Mouse (Mus musculus) right cerebral cortex, postnatal 14 days (tissue): ENCODE results near the gene Gsdmc4.
"Not testable (repeated sequence)": the region's sequence is repeated elsewhere in the genome, so short reads cannot be mapped to it uniquely, and the experiment has no call there.

Experiments
- DNase-seq: peaks from one replicate; pipeline ENCODE4 v3.0.0; 2022

The Gsdmc4 gene

DNA sequence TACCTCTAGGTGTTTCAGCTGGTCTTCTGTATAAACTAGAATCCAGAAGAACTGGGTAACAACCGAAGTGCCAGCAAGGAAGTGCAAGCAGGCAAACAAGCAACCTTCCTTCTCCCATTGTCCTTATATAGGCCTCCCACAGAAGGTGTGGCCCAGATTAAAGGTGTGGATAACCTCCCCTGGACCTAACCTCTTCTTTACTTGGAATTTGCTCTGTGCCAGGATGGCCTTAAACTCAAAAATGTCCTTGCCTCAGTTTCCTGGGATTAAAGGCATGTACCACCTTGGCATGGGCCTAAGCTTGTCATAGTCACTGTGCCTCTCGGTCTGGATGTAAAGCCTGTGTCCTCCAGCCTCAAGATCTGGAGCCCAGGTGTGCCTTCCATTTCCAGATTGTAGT is at the start of gene Gsdmc4:
Gsdmc4 (minus strand) TSS at position 101 of the 400 bp plus-strand sequence.
- DNase-seq = not testable (repeated sequence)

DNA sequence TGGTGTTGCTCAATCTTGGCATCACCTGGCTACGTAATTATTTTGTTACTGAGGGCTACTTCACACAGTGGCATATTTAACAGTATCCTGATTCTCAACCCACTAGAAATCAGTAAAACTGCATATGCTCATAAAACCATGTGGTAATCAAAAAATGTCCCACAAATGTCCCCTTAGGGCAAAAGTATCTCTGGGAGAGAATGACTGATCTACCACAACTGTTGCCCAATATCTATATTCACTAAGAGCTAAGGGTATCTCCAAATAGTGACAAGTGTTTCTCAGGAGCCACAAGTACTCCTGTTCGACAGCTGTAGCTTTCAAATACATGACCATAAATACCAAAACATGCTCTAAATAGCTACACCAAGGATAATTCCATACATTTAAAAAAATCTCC is 48.4 kb upstream of the Gsdmc4 start:
- no peak for DNase-seq

DNA sequence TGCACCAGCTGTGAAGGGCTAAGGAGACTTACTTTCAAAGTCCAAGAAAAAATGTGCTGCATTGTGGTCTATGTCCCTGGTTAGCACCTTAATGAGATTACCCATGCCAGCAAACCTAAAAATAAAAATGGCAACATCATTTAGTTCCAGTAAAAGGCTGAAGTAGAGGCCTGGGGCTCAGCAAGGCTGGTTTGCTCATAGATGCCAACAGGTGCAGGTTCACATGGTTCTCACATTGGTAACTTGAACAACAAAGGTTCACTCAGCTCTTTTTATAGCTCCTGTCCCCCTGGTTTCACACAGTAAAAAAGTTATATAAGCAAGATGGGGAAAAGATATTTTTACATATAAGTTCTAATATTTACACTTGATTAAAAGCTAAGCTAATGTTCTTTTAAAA is 45.5 kb upstream of the Gsdmc4 start:
- no peak for DNase-seq

DNA sequence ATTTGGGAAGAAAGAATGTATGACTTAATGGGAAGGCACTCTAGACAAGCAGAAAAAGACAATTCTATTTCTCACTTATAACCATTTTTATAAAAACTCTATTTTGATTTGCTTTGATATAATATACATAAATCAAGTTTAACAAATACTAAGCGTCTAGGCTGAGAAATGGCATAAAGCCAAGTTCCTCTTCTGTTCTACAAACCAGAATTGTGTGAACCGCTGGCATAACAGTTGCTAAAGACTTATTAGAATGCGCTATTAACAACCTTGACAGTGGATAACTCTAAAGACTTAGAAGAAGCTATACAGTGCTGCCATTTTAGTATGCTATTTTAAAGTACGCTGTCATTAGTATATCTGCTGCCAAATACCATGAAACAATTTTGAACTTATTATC is 41.2 kb upstream of the Gsdmc4 start:
- no peak for DNase-seq

DNA sequence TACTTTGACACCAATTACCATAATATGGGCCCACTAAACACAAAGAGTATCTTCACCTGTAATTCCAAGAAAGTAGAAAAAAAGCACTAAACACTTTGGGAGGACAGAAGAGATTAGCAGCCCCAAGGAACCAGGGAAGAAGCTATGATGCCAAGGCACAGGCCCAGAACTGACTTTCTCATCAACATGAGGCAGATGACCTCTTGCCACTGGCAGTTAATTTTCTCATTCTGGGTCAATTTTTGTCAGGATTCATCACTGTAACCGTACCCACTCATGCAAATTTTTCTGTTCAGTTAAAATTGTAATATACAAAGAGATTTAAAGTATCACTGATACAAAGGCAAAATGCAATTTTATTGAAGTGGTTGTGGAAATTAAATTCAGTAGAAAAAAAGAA is 29.1 kb upstream of the Gsdmc4 start:
- no peak for DNase-seq

DNA sequence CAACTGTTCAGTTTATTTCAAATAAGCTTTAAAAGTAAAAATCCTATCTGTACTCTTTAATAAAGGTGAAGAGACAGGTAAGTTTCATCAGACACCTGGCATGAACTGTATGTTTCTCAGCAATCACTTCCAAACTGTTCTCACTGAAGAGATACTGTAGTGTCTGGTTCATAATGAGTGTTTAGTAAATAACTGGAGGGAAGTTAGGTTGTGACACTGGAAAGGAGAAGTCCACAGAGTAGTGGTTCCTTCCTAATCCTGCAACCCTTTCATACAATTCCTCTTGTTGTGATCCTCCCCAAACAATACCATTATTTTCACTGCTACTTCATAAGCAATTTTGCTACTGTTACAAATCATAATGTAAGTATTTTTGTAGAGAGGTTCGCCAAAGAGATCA is 20.6 kb upstream of the Gsdmc4 start:
- DNase-seq = no peak

DNA sequence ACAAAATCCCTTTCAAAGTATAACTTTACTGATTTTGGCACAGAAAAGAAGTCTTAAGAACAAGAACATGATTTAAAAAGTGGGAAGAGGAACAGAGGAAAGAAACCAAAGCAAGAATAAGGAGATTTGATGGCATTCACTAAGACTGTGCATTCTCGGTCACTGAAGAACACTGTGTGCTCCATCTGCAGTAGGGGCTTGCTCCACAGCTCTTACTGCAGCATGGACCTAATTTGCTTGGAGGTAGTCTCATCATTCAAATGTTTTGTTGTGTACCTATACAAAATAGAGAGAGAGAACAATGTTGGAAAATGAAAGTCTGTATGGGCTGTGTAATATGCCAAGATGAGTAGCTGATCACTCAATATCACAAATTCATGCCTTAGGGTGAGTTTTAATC is 19.3 kb upstream of the Gsdmc4 start:
- no peak for DNase-seq

DNA sequence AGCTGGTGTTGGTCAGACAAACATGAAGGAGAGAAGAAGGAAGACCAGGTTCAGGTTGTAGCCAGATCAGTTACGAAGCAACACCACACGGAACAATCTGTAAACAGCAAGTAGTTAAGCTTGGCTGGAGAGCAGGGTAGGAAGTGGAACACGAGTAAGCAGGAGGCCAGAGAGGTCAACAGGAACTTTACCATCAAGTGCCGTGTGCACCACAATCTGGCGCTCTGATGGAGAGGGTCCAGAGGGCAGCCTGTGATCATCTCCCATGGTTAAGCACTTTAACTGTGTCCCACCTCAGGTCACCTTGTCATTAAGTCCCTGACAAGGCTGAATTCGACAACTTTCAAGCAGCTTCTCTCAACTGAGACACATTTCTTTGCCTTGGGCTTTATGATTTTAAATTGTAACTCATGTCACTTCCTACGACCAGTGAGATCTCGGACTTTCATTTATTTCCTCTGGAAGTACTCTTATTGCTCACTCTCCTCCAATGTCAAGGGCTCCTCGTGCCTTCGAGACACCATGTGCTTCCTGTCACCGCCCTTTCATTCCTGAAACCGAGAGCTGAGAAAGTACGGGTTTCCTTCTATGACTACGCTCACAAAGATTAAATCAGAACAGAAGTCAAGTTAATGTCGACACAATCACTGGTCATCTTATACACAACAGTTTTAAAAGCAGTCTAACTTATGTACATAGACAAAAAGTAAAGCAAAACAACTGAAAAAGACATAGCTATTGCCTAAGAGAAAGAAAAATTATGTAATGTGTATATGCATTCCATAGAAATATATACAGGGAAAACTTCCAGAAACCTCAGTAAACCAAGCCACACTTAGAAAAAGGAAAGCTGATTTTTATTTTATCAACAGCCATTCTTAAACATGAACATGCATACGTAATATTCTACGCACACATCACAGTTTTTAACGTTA is 18.3 kb upstream of the Gsdmc4 start:
- no peak for DNase-seq

DNA sequence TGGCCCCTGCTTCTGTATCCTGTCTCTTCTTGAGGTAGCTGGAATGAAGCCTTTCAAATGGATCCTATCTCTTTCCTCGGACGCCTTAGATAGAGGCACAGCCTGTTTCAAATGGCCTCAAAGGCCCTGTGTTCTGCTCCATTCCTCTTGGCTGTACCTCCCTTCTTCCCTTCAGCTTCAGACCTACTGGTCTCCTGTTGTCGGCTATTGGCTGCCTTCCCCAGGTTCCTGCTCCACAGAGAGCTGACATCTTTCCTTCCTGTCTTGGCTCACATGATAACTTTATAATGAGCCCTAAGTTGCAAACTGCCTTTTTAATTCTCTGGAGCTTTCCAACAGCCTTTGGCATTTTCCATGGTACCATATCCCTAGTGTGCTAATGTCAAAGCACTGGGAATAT is 14.1 kb upstream of the Gsdmc4 start:
- DNase-seq = no peak

DNA sequence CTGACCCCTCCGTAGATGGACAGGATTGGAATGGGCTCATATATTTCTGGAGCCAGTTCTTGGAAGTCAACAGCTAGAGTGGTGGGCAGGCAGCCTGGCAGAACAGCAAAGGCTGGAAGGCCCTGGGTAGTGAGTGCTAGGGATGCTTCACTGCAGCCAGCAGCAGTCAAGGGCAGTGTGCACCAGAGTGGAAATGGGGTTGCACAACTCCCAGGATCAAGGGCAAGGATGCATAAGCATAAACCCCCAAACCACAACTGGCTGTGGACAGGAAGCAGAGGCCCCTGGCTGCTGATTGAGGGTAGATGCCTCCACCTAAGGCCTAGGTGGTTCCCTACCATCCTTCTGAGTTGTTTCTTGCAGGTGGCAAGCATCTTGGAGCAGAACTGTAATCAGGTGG is 12.4 kb upstream of the Gsdmc4 start:
- no peak for DNase-seq

DNA sequence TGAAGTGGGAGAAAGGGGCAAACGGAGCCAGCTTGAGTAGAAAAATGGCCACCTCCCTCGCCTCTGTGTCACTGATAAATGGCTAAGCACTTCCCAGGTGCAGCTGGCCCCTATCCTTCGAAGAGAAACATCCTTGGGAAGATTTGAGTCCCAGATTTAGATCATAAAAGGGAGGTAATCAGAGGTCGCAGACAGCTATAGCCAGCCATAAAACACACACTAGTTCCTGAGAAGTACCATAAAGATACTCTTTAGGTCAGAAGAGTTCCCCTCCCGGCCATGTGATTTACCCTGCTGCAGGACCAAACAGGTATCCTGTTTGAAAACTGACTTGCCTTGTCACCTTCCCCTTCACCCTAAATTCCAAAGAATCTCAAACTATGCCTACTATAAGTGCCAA is 9.5 kb upstream of the Gsdmc4 start:
- not testable (repeated sequence) for DNase-seq

DNA sequence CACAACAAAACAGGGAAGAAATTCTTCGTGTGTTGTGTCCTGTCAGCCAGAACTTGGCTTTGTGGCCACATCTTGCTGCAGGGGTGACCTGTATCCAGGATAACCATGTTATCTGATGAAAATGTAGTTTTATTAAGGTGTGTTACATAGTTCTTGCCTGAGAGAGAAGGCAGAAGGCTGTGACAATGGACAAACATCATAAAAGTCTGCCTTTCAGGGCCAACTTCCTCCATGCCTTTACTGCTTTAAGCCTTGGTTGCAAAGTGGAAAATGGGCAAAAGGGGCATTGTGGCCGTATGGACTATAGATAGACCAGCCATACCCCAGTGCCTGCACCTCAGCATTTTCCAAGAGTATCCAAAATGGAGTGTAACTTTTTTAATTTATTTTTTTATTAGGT is 7.6 kb upstream of the Gsdmc4 start:
- not testable (repeated sequence) for DNase-seq

DNA sequence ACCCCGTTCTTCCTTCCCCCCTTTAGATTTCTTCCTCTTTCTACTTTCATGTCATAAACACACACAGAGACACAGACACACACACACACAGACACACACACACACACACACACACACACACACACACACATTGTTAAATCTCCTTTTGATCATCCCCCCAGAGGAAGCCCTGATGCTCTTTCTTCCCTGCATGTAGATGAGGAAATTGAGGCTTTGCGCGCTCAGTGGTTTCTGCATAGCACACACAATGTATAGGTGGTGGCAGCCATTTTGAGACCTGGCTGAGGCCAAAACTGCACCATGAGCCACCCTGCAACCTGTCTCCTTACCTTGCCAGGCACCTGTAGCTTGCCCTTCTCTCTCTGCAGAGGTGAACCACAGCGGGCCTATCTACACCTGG is 4.5 kb upstream of the Gsdmc4 start:
- DNase-seq = not testable (repeated sequence)

DNA sequence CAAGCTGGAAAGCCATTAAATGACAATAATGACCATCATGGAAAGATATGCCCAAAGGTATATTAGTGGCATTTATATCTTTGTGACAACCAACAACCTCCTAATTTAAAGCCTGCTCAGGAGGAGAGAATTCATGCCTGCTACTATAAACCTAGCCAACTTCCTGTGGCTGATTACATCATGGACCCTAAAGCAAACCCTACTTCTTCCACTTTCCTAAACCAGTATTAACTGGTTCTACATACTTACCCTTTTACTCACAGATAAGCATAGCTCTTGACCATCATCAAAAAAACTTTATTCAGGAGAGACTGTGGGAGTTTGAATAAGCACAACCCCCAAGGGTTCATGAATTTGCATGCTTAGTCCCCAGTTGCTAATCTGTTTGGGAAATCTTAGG is 2.2 kb downstream of the Gsdmc4 start:
- DNase-seq = not testable (repeated sequence)

DNA sequence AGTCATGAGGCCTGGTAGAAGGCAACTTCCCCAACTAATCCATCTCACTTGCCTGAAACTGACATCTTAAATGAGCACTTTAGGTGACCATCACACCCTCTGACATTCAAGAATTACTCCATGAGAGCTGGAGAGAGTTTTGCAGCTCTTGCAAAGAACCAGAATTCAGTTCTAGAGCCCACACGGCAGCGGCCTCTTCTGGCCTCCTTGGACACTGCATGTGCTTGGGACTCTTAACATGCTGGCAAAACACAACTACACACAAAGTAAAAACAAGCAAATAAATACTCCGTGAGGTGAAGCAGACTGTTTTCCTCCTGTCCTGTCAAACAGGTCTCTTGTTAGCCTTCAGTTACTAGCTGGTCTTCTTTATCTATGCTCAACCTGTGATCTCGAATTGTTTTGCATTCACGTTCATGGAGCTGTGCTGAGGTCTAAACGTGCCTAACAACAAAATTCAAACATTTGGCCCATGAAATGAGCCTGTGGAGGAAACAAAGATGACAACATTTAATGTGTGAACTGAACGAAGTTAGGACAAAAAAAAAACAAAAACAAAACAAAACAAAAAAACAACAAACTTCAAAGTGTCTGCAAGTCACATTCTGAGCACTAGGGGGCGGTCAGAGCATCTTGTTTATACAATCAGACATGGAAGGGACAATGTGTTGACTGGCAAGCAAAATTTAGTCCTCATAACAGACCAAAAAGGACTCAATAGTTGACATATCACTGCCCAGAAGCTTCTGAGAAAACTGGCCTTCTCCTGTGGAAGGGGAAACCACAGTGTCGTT is 16.3 kb downstream of the Gsdmc4 start:
- DNase-seq = peak; percentile 13

DNA sequence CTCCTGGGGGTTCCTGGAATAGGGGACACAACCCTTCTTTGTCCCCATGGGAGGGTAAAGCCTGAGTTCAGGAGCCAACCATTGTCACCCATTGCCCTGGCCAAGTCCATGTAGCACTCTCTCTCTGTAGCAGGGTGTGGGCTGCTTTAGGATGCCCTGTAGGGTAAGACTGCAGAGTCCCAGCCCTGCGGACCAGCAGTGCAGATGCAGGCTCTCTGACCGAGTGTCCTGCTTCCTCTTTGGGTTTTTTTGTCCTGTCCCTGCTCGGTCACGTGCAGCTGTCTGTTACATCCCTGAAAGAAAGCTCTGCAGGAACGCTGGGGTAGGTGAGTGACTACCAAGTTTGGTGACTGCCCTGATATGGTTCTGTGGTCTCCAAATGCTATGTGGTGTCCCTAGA is 23.7 kb downstream of the Gsdmc4 start:
- DNase-seq = not testable (repeated sequence)

DNA sequence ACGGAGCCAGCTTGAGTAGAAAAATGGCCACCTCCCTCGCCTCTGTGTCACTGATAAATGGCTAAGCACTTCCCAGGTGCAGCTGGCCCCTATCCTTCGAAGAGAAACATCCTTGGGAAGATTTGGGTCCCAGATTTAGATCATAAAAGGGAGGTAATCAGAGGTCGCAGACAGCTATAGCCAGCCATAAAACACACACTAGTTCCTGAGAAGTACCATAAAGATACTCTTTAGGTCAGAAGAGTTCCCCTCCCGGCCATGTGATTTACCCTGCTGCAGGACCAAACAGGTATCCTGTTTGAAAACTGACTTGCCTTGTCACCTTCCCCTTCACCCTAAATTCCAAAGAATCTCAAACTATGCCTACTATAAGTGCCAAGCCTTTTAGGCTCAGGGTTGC is 24.1 kb downstream of the Gsdmc4 start:
- DNase-seq = not testable (repeated sequence)

DNA sequence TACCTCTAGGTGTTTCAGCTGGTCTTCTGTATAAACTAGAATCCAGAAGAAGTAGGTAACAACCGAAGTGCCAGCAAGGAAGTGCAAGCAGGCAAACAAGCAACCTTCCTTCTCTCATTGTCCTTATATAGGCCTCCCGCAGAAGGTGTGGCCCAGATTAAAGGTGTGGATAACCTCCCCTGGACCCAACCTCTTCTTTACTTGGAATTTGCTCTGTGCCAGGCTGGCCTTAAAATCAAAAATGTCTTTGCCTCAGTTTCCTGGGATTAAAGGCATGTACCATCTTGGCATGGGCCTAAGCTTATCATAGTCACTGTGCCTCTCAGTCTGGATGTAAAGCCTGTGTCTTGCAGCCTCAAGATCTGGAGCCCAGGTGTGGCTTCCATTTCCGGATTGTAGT is 33.6 kb downstream of the Gsdmc4 start, which contains the start of gene Gsdmc3:
Gsdmc3 (minus strand) TSS at position 101 of the 400 bp plus-strand sequence.
- not testable (repeated sequence) for DNase-seq

DNA sequence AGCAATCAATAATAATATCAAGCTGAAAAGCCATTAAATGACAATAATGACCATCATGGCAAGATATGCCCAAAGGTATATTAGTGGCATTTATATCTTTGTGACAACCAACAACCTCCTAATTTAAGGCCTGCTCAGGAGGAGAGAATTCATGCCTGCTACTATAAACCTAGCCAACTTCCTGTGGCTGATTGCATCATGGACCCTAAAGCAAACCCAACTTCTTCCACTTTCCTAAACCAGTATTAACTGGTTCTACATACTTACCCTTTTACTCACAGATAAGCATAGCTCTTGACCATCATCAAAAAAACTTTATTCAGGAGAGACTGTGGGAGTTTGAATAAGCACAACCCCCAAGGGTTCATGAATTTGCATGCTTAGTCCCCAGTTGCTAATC is 35.9 kb downstream of the Gsdmc4 start:
- DNase-seq = not testable (repeated sequence)

DNA sequence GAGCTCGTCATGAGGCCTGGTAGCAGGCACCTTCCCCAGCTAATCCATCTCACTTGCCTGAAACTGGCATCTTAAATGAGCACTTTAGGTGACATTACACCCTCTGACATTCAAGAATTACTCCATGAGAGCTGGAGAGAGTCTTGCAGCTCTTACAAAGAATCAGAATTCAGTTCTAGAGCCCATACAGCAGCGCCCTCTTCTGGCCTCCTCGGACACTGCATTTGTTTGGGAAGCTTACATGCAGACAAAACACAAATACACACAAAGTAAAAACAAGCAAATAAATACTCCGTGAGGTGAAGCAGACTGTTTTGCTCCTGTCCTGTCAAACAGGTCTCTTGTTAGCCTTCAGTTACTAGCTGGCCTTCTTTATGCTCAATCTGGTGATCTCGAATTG is 50.1 kb downstream of the Gsdmc4 start:
- DNase-seq = peak; percentile 9
